Mouse (Mus musculus) stomach, embryonic 15.5 days (tissue): Measurements from ENCODE around the gene Nudc. TPM values are rescaled to one million over a fixed set of nuclear protein-coding genes. Genes with fewer than 3 reads are reported as not detected.

Experiments
- ATAC-seq: fragments of 200-750 bp; cut with Nextera tagmentation; 2 replicates; pipeline ENCODE4 v1.8.0; 2017; ENCODE audit warnings: low read depth, moderate number of reproducible peaks, moderate TSS enrichment; ENCODE audit not compliant: insufficient read depth, low FRiP score
- H3K27ac ChIP-seq: fragments of 300-500 bp; sonication (generic); 2 replicates; pipeline ENCODE4 v1.5.1; 2015; ENCODE audit warnings: mild to moderate bottlenecking, inconsistent platforms
- H3K27me3 ChIP-seq: fragments of 300-500 bp; sonication (generic); replicated peaks from 2 replicates; pipeline ENCODE4 v1.6.1; 2015; ENCODE audit warnings: inconsistent platforms
- H3K36me3 ChIP-seq: fragments of 300-500 bp; sonication (generic); 2 replicates; pipeline ENCODE4 v1.6.1; 2015; ENCODE audit warnings: inconsistent platforms
- H3K4me1 ChIP-seq: fragments of 300-500 bp; sonication (generic); 2 replicates; pipeline ENCODE4 v1.6.1; 2015; ENCODE audit warnings: inconsistent platforms
- H3K4me2 ChIP-seq: fragments of 300-500 bp; sonication (generic); 2 replicates; pipeline ENCODE4 v1.6.1; 2015; ENCODE audit warnings: mild to moderate bottlenecking, inconsistent platforms
- H3K4me3 ChIP-seq: fragments of 300-500 bp; sonication (generic); replicated peaks from 2 replicates; pipeline ENCODE4 v1.5.1; 2015; ENCODE audit warnings: inconsistent platforms
- H3K9ac ChIP-seq: fragments of 300-500 bp; sonication (generic); 2 replicates; pipeline ENCODE4 v1.6.1; 2015; ENCODE audit warnings: inconsistent platforms
- H3K9me3 ChIP-seq: fragments of 300-500 bp; sonication (generic); 2 replicates; pipeline ENCODE4 v1.6.1; 2016; ENCODE audit warnings: inconsistent platforms
- WGBS: fragments of 180-500 bp; shearing (Covaris S2); methylation state at CpG from one replicate; pipeline ENCODE4 v1.1.7; 2015; 5-methylcytosine and 5-hydroxymethylcytosine counted together
- polyA plus RNA-seq: library from polyadenylated mRNA; unstranded; fragments of >200 nt; fragmentation: Nextera tagmentation; extraction: Ambion mirVana; gene quantifications from 2 replicates; pipeline ENCODE4 v1.2.1, GENCODE M21; 2015

Gene Nudc
- 291 and 292 TPM in 2 replicates for polyA plus RNA-seq

DNA sequence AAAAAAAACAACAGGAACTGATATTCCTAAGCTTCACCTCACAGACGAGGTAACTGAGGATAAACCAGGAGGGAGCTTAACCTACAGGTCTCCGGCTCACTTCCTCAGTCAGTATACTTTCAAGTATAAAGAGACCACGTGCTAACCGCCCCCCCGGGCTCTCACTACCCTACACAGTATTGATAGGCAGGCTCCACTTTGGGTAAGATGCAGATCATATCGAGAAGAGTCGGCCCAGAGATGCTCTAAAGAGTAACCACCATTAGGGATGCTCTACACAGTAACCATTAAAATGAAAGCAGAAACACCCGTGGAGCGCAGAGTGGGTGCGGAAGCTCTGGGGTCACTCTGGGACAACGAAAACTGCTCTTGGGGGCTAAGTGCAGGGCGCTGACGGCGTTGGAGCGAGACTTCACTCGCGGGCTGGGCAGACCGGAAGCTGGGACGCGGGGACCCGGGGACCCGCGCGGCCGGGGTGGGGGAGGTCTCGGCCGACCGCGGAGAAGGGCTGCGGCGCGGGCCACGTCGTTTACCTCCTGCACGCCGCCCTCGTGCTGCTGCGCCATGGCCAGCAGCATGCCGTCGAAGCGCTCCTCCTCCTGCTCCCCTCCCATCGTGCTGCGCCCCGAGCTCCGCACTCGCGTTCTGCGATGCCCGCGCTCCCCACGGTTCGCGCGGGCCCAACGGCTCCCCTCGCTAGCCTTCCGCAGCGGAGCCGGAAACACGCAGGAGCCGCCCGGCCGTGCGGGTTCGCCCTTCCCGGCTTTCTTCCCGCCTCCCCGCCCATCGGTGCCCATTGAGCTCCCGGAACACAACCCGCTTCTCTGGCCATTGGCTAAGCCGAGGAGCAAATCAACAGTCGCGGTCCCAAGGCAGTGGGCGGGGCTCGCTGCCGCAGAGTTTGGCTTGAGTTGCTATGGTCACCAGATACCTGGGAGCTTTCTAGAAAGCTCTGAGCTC lies at the start of gene Nudc:
TSS of gene Nudc (minus strand) at position 725 of the 960 bp plus-strand sequence.
- under 1% methylated on average over 77 of the region's 77 CpGs for WGBS
- Histone ChIP-seq H3K27ac (peak within 1 kb of the TSS; percentile 68; the same call in 1 of the 2 replicates), H3K4me1 (peaks cover 9% of the 10 kb centered on the region; the same call in 1 of the 2 replicates), H3K36me3 (peaks cover 11% of the 10 kb centered on the region; the same call in 1 of the 2 replicates), H3K4me2 (peak within 1 kb of the TSS; percentile 81), H3K9me3 (no peaks in the 10 kb centered on the region), H3K9ac (peak within 1 kb of the TSS; percentile 85), H3K4me3 (peak within 1 kb of the TSS; percentile 99), H3K27me3 (no peaks in the 10 kb centered on the region)
- ATAC-seq = peak; percentile 97

GRCm38 (mm10) chr4:133595538-133595937 lies 49.7 kb upstream of the Nudc start:
- H3K36me3 ChIP-seq = peaks cover 4% of the 10 kb centered on the region; the same call in 1 of the 2 replicates
- peaks cover 12% of the 10 kb centered on the region; the same call in 1 of the 2 replicates for H3K4me1 ChIP-seq
- 63% methylated on average over 7 of the region's 7 CpGs for WGBS
- no peak overlapping the region for H3K9ac ChIP-seq
- H3K4me2 ChIP-seq = no peak overlapping the region
- no peak overlapping the region for H3K27ac ChIP-seq
- peaks cover 5% of the 10 kb centered on the region for H3K27me3 ChIP-seq
- H3K9me3 ChIP-seq = no peaks in the 10 kb centered on the region
- H3K4me3 ChIP-seq = no peak overlapping the region
- no peak for ATAC-seq

DNA sequence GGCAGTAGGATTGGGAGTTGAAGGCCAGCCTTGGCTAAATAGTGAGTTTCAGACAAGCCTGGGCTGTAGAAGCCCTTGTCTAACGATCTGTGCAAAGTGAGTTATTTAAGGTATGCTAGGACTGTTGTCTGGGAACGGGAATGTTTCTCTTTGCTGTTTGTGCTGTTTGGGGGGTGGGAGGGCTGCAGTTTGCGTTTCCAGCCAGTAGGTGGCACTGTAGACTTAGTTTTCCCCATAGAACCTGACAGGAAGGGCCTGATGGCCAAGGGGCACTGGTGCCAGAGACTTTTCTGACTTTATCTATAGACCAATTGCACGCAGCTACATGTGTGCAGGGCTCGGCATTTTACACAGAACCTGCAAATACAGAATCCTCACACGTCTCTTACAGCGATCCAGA lies 46.8 kb upstream of the Nudc start:
- WGBS = 27% methylated on average over 7 of the region's 7 CpGs
- H3K9me3 ChIP-seq = no peaks in the 10 kb centered on the region
- no peak overlapping the region for H3K9ac ChIP-seq
- peaks cover 21% of the 10 kb centered on the region for H3K36me3 ChIP-seq
- no peak for ATAC-seq
- no peak overlapping the region for H3K4me2 ChIP-seq
- H3K27me3 ChIP-seq = no peaks in the 10 kb centered on the region
- peak overlapping the region; percentile 27; the same call in 1 of the 2 replicates for H3K27ac ChIP-seq
- H3K4me1 ChIP-seq = 0 out of 2 replicates have a peak, but pooled peaks cover 3% of the 10 kb centered on the region
- no peak overlapping the region for H3K4me3 ChIP-seq

- peak; percentile 83 for ATAC-seq
- Histone ChIP-seq H3K27ac (peak within 1 kb of the TSS; percentile 75), H3K9ac (peak within 1 kb of the TSS; percentile 82), H3K4me3 (peak within 1 kb of the TSS; percentile 94), H3K27me3 (no peaks in the 10 kb centered on the region), H3K4me1 (peaks cover 10% of the 10 kb centered on the region), H3K9me3 (no peaks in the 10 kb centered on the region), H3K4me2 (peak within 1 kb of the TSS; percentile 100), H3K36me3 (peaks cover 35% of the 10 kb centered on the region)
- WGBS = 1% methylated on average over 65 of the region's 65 CpGs
Observed at GRCm38 (mm10) chr4:133584059-133584951, 38.5 kb upstream of the Nudc start, which contains the start of gene Gpn2. TSS of gene Gpn2 (plus strand) at chr4:133584362.

GRCm38 (mm10) chr4:133583690-133584058 lies 37.9 kb upstream of the Nudc start:
- peak overlapping the region; percentile 100 for H3K4me2 ChIP-seq
- 61% methylated on average over 6 of the region's 6 CpGs for WGBS
- no peaks in the 10 kb centered on the region for H3K27me3 ChIP-seq
- ATAC-seq = peak; percentile 8; the same call in 1 of the 2 replicates
- H3K4me1 ChIP-seq = peaks cover 10% of the 10 kb centered on the region
- H3K9me3 ChIP-seq = no peaks in the 10 kb centered on the region
- peaks cover 34% of the 10 kb centered on the region for H3K36me3 ChIP-seq
- peak overlapping the region; percentile 75 for H3K27ac ChIP-seq
- H3K9ac ChIP-seq = peak overlapping the region; percentile 82
- H3K4me3 ChIP-seq = peak overlapping the region; percentile 94

DNA sequence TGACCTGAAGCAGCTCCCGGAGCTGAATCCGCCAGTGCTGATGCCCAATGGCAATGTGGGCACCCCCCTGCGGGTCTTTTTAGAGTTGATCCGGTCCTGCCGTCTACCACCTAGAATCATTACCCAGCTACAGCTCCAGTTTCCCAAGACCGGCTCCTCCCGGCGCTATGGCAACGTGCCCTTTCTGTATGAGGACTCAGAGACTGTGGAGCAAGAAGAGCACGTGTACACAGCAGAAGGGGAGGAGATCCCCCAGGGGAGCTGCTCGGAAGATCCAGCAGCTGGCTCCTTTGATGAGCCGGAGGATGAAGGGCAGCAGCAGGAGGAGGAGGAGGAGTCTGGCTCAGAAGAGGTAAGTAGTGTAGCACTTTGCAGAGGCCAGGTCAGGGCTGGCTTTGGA lies 32.2 kb upstream of the Nudc start:
- ATAC-seq = no peak
- Histone ChIP-seq H3K4me1 (peaks cover 8% of the 10 kb centered on the region), H3K27me3 (no peaks in the 10 kb centered on the region), H3K9me3 (no peaks in the 10 kb centered on the region), H3K4me2 (no peak overlapping the region), H3K4me3 (no peak overlapping the region), H3K36me3 (peaks cover 32% of the 10 kb centered on the region), H3K27ac (no peak overlapping the region), H3K9ac (no peak overlapping the region)
- 79% methylated on average over 12 of the region's 12 CpGs for WGBS

GRCm38 (mm10) chr4:133574843-133575202 lies 29.0 kb upstream of the Nudc start:
- WGBS = under 1% methylated on average over 41 of the region's 41 CpGs
- Histone ChIP-seq H3K4me1 (peaks cover 8% of the 10 kb centered on the region), H3K27ac (0 out of 2 replicates have a peak overlapping the region, but pooled peaks have one; percentile 42), H3K27me3 (no peaks in the 10 kb centered on the region), H3K36me3 (peaks cover 20% of the 10 kb centered on the region), H3K4me2 (peak overlapping the region; percentile 95), H3K4me3 (peak overlapping the region; percentile 96), H3K9ac (peak overlapping the region; percentile 86), H3K9me3 (no peaks in the 10 kb centered on the region)
- ATAC-seq = no peak; the same call in 1 of the 2 replicates

DNA sequence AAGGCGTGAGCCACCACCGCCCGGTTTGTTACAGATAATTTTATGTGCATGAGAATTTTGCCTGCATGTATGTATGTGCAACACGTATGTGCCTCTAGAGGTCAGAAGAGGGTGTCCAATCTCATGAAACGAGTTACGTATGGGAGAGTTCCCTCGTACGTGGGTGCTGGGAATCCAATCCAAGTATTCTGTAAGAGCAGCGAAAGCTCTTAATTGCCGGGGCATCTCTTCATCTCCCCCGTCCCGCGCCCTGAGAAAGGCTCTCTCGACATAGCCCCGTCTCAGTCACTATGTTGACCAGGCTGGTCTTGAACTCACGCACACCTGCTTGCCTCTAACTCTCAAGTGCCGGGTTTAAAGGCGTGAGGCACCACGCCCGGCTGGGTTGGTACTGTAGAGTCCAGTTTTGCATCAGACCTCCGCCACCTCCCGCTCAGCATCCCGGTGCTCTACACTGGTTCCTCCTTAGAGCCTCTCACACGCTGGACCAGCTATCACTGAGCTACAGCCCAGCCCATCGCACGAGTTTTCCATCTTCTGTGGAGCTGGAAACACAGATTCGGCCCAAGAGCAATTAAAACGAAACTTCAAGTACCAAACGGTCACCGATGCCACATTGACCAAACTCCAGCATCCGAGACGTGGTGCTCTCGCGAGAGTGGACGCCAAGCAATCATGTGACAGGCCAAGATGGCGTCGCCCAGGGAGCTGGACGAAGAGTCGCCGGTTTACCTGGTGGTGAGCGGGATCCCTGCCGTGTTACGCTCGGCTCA lies 28.5 kb upstream of the Nudc start, which contains the start of gene Gpatch3:
TSS of gene Gpatch3 (plus strand) at position 676 of the 773 bp plus-strand sequence.
- WGBS = 5% methylated on average over 44 of the region's 44 CpGs
- ATAC-seq = peak; percentile 75
- Histone ChIP-seq H3K36me3 (peaks cover 14% of the 10 kb centered on the region), H3K9me3 (no peaks in the 10 kb centered on the region), H3K4me2 (peak within 1 kb of the TSS; percentile 95), H3K27me3 (no peaks in the 10 kb centered on the region), H3K4me3 (peak within 1 kb of the TSS; percentile 96), H3K9ac (peak within 1 kb of the TSS; percentile 86), H3K27ac (peak within 1 kb of the TSS; percentile 81), H3K4me1 (peaks cover 8% of the 10 kb centered on the region)

GRCm38 (mm10) chr4:133570066-133570466 lies 24.3 kb upstream of the Nudc start:
- H3K9ac ChIP-seq = no peak overlapping the region
- H3K9me3 ChIP-seq = no peaks in the 10 kb centered on the region
- H3K4me3 ChIP-seq = no peak overlapping the region
- no peak for ATAC-seq
- H3K27ac ChIP-seq = no peak overlapping the region
- H3K27me3 ChIP-seq = no peaks in the 10 kb centered on the region
- 38% methylated on average over 10 of the region's 10 CpGs for WGBS
- H3K4me2 ChIP-seq = peak overlapping the region; percentile 29; the same call in 1 of the 2 replicates
- peaks cover 2% of the 10 kb centered on the region for H3K4me1 ChIP-seq
- no peaks in the 10 kb centered on the region for H3K36me3 ChIP-seq

DNA sequence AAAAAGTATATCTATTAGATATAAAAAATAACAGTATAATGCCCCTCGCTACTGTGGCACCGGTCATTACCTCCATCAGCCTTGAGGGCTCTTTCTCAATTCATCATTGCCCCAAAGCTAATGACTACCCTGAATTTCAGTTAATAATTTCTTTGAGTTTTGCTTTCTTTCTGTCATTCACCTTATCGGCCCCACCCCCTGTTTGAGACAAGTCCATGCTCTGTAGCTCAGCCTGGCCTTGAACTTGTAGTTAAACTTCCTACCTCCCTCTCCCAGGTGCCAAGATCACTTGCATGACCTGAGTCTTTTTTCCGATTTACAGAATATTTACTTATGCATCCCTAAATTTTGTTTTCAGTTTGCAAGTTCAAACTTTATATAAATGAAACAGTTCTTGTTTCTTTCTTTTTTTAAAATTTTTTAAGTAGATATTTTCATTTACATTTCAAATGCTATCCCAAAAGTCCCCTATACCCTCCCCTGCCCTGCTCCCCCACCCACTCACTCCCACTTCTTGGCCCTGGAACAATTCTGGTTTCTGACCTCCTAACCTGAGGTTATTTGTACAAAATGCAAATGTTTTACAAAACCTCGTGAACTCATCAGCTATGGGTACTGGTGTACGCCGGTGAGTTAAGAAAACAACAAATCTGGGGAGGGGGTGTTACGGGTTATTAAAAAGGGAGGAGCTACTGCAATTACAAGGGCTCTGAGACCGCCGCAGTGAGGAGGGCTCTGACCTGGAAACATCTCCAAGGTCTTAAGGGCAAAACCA lies 23.7 kb upstream of the Nudc start:
- no peak for ATAC-seq
- Histone ChIP-seq H3K36me3 (no peaks in the 10 kb centered on the region), H3K27me3 (no peaks in the 10 kb centered on the region), H3K9me3 (no peaks in the 10 kb centered on the region), H3K4me1 (no peaks in the 10 kb centered on the region), H3K9ac (no peak overlapping the region), H3K4me2 (no peak overlapping the region), H3K4me3 (no peak overlapping the region), H3K27ac (no peak overlapping the region)
- WGBS = 69% methylated on average over 10 of the region's 10 CpGs
